Mouse (Mus musculus): ENCODE data around the gene Clcnkb.
A peak's percentile ranks its signal among the peaks of the same experiment; 100 is the strongest.

- TF ChIP-seq REST (IDR thresholded peaks at IDR 0.05; ENCODE audit: insufficient read depth, insufficient read length) (no peak), E2F4 (IDR thresholded peaks at IDR 0.05; ENCODE audit: insufficient read depth) (no peak), POLR2A (IDR thresholded peaks at IDR 0.05; ENCODE audit: insufficient read length, low read depth) (no peak), TCF3 (IDR thresholded peaks at IDR 0.05; ENCODE audit: insufficient read length, low read depth) (no peak), MAX (IDR thresholded peaks at IDR 0.05; ENCODE audit: low read depth) (no peak), USF1 (IDR thresholded peaks at IDR 0.05; ENCODE audit: low read depth) (no peak), MYOG (IDR thresholded peaks at IDR 0.05; ENCODE audit: control insufficient read depth in 1 of 3, insufficient read depth in 1 of 3, insufficient read length in 2 of 3, low read depth in 2 of 3) (peak in 1 of 3 experiments; percentile 66), POLR2AphosphoS2 (IDR thresholded peaks at IDR 0.05; ENCODE audit: insufficient read length, low read depth) (no peak)
Measured at GRCm38 (mm10) chr4:141397861-141398260, 18.0 kb downstream of the Clcnkb start.
